Mouse (Mus musculus): ENCODE data around the gene Tyw1.

Gene Tyw1

DNA sequence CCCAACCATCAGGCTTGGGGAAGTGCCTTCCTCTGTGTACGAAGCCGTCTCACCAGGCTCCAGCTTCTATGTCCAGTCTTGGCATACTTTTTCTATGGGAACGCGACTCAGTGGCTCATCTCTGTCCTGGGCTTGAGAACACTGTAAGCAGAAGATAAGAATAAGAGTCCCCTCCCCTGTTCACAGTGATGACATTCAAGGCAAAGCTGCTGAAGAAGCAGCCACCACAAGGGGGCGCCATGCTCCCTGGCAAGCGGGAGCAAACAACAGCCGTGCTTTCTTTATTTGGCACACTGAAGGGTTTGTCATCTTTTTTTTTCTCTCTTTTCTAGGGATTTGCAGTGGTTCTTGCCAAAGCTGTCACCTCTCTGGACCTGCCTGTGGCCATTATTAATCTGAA lies 11.2 kb downstream of the Tyw1 start:
- DNase-seq: peak; percentile 36

GRCm38 (mm10) chr5:130267316-130267715 lies 11.9 kb downstream of the Tyw1 start:
- DNase-seq: no peak

GRCm38 (mm10) chr5:130268976-130269375 lies 13.6 kb downstream of the Tyw1 start:
- DNase-seq: no peak

GRCm38 (mm10) chr5:130272344-130272743 lies 16.9 kb downstream of the Tyw1 start:
- DNase-seq: no peak

- no peak for DNase-seq
Observed at GRCm38 (mm10) chr5:130273046-130273445, 17.6 kb downstream of the Tyw1 start.

DNA sequence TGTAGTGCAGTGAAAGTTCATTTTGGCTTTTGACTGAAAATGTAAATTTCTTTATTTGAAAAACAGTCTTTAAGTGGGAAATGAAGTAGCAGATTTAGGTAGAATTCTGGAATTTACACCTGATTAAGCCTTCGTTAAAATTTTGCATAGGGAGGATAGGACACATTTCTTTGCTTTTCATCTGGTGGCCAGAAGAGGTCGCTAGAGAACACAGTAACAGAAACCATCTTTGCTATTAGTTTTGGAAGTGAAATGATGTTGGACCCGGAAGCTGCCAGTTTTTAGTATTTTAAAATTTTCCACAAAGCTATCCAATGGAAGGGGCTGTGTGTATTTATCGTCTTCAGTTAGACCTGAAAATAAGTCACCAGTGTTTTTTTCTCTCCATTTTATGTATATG lies 20.1 kb downstream of the Tyw1 start:
- peak; percentile 63 for DNase-seq

DNA sequence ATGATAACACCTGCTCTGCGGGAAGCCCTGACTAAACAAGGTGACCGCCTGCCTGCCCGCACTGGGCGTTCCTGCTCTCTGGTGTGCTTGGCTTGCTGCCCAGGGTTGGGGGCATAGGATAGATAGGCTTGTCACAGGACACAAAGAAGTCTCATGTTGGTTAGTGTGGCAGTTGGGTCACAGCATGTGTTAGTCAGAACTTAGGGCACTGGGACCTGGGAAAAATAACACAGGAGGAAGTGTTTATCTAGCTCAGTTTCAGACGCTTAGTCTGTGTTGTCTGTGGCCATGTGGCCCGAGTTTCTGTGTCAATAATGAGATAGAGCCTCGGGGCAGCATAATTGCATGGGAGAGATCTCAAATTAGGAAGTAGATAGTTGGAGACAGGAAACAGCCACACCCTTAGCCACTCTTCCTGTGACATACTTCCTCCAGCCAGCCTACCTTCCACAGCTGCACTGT lies 22.6 kb downstream of the Tyw1 start:
- no peak for DNase-seq

GRCm38 (mm10) chr5:130283079-130283732 lies 27.8 kb downstream of the Tyw1 start:
- DNase-seq: no peak

DNA sequence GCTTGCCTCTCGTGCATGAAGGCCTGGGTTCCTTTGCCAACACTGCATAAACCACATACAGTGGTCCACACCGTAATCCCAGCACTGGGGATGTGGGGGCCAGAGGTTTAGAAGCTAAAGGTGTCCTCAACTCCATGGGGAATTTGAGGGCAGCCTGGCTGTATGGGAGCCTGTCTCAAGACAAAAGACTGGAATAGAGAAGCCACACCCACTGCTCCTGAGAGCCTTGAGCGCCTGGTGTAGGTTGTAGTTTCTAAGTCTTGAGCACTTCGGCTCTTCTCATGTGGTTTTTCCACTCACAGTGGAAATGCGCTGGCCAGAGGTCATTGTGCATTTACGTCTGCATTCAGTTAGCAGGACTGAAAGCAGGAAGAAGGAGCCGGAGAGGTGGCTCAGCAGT lies 32.7 kb downstream of the Tyw1 start:
- no peak for DNase-seq

GRCm38 (mm10) chr5:130290242-130290641 lies 34.8 kb downstream of the Tyw1 start:
- DNase-seq: no peak

GRCm38 (mm10) chr5:130290775-130291174 lies 35.4 kb downstream of the Tyw1 start:
- peak; percentile 56 for DNase-seq

DNA sequence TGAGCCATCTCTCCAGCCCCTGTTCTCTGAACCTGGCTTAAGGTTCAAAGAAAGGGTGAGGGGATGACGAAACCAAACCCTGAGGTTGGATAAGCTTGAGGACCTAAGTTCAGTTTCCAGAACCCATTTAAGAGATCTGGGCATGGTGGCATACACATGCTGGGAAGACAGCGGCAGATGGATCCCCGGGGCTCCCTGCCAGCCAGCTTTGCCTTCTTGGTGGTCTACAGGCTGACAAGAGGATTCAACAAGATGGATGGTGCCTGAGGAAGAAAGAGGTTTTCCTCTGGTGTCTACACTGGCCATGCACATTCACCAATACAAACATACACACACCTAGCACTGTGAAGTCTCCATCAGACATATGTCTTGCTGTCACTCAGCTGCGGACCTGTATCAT lies 37.6 kb downstream of the Tyw1 start:
- no peak for DNase-seq

GRCm38 (mm10) chr5:130293941-130294340 lies 38.5 kb downstream of the Tyw1 start:
- DNase-seq: no peak

DNA sequence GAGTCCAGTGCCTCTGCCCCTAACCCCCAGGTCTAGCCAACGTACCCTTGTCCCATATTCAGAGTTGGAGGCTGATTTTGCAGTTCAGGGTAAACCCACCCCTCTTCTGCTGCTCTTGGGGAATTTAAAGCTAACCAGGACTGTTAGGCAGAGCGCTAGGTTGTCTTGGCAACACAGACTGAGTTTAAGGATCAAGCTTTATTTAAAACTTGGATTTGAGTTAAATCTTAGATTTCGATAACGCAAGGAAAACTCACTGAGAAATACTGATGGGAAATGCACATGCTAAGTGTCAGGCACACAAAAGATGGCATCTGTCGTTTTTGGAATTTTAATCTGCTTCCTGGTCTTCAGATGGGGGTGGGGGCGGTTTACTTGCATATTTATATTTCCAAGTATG lies 39.2 kb downstream of the Tyw1 start:
- DNase-seq: no peak

DNA sequence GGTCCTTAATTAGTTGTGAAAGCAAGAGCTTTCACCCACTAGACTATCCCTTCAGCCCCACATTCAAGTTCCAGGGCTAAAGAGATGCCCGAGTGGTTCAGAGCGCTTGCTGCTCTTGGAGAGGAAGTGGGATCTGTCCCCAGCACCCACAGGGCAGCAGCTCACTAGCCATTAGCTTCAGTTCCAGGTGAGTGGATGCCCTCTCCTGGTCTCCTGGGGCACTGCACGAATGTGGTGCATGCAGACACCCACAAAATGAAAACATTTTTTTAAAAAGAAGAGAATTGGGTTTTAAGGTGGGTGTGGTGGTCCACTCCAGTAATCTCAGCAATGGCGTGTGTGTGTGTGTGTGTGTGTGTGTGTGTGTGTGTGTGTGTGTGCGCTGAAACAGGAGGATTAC lies 40.7 kb downstream of the Tyw1 start:
- DNase-seq: no peak

GRCm38 (mm10) chr5:130298831-130299460 lies 43.5 kb downstream of the Tyw1 start:
- DNase-seq: no peak

DNA sequence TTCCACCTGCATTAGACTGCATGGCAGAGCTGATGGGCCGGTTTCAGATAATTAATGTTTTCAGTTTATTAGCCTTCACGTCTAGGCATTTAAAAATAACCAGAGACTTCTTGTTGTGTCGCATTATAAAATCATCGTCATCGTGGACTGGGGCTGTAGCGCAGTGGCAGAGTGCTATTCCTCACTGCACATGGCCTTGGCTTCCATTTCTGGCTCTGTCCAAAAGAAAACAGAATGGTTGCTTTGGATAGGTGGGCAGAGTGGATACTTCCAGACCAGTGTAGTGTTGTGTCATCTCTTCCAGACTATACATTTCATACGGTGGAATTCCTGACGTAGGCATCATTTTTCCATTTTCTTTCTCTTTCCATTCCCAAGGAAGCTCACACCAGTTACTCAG lies 44.1 kb downstream of the Tyw1 start:
- DNase-seq: no peak

GRCm38 (mm10) chr5:130303611-130304010 lies 48.2 kb downstream of the Tyw1 start:
- no peak for DNase-seq

DNA sequence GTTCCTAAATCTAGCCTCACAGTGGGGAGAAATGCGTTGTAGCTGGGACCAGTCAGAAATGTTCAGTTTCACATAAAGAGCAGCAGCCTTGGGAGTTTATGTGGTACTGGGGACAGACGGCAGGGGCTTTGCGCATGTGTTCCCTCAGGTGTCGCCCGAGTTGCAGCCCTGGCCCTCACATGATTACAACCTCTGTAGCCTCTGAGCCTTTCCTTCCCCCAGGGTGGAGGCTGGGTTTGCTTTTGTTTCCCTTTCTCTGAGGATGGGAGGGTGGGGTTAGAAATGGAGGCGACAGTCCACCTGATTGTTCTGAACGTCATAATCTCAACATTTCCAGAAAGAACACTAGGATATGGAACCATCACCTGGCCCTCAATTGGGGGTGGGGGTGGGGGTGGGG lies 52.5 kb downstream of the Tyw1 start:
- no peak for DNase-seq

DNA sequence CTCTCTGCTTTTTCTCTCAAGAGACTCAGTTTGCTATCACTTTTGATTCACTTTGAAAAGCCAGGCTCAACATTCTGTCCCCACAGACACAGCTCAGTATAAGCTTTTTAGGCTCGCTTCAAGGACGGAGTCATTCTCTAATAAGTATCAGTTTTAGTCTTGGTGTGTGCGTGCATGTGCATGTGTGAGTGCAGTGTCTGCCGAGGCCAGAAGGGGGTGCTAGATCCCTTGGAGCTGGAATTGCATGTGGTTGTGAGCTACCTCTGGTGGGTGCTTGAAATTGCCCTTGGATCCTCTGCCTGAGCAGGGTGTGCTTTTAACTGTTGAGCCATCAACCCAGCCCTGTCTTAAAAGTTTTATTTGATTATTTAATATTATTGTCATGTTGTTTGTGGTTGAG lies 54.7 kb downstream of the Tyw1 start:
- no peak for DNase-seq

DNA sequence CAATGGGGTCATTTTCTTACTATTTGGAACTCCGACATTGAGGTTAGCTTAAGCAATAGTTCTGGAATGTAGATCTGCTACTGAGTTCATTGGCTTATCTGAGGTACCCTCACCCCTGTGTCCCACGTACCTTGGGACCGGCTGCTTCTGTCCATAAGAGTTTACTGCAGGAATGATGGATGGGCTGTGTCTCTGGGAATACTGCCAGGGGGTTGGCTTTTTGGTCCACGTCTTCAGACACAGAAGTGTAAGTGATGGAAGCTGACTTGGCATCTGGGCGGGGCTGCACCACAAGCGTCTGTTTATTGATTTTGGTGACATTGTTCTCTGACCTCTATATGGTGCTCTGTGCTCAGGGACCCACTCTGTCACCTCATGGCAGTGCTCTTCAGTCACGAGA lies 55.4 kb downstream of the Tyw1 start:
- DNase-seq: no peak

GRCm38 (mm10) chr5:130313488-130313887 lies 58.1 kb downstream of the Tyw1 start:
- no peak for DNase-seq

DNA sequence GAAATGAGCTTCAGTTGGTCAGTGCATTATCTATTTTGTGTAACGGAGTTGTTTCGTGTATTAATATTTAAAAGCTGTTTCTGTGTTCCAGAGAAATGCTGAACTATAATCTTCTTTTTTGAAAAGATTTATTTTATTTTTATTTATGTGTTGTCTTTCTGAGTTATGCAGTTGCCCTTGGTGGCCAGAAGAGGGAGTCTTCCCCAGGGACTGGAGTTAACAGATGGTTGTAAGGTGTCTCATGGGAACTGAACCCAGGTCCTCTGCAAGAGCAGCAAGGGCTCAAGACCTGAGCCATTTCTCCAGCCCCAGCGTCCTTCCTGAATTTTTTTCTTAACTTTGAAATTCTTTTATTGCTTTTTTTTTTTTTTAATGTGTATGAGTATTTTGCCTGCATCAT lies 59.5 kb downstream of the Tyw1 start:
- no peak for DNase-seq

- no peak for DNase-seq
Observed at GRCm38 (mm10) chr5:130316321-130316720, 60.9 kb downstream of the Tyw1 start.

DNA sequence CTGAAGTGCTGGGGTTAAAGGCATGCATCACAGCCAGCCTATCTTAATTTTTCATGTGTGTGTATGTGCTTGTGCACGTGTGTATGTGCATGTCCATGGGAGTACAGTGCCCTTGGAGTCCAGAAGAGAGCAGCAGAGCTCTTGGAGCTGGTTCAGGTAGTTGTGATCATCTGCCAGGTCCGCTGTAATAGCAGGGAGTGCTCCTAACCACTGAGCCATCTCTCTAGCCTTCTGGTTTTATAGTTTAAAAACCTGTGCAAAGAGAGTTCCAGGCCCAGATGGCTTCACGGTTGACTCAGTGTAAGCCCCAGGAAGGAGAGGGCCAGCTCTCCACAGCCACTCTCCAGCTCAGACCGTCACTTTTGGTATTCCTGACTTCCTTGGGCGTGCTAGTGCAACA lies 64.4 kb downstream of the Tyw1 start:
- no peak for DNase-seq
